Mouse (Mus musculus) gastrocnemius, postnatal 10 days (tissue): Measurements from ENCODE around the gene Fam53b. TPM values are rescaled to one million over a fixed set of nuclear protein-coding genes. Genes with fewer than 3 reads are reported as not detected.

Source experiments
- DNase-seq: peaks from one replicate; pipeline ENCODE4 v3.0.0; 2021; ENCODE audit warnings: mixed read lengths
- long read RNA-seq, 2 experiments: library from polyadenylated mRNA; stranded (forward); transcript quantifications; one replicate each; pipeline ENCODE4 v2.0.0; 2021
- total RNA-seq, 2 experiments: library from RNA; stranded (reverse); gene quantifications; 2 replicates each; pipeline ENCODE4 v1.2.3; 2021

The Fam53b gene
- total RNA-seq: 10 to 100 TPM; 34.5 to 43.6 TPM
- long read RNA-seq, experiment 1, full-length matches to known transcripts: 11 of 31 reads
- long read RNA-seq, experiment 1, partial matches to known transcripts: 0 of 31 reads
- long read RNA-seq, experiment 1, other reads (novel, unspliced or antisense): 20 of 31 reads
- long read RNA-seq, experiment 2, full-length matches to known transcripts: 7 of 20 reads
- long read RNA-seq, experiment 2, partial matches to known transcripts: 1 of 20 reads
- long read RNA-seq, experiment 2, other reads (novel, unspliced or antisense): 12 of 20 reads

GRCm38 (mm10) chr7:132813416-132814088, at the start of gene Fam53b:
Fam53b (minus strand) TSS chr7:132813886.
- DNase-seq: peak; percentile 77

- peak; percentile 84 for DNase-seq
Observed at GRCm38 (mm10) chr7:132859042-132859958, 45.6 kb upstream of the Fam53b start, which contains the start of gene Abraxas2. Abraxas2 (plus strand) TSS chr7:132859225.

- no peak for DNase-seq
Observed at GRCm38 (mm10) chr7:132858043-132858608, 44.4 kb upstream of the Fam53b start.

GRCm38 (mm10) chr7:132856083-132856482, 42.4 kb upstream of the Fam53b start:
- DNase-seq: no peak

- no peak for DNase-seq
Observed at GRCm38 (mm10) chr7:132853946-132854345, 40.3 kb upstream of the Fam53b start.

GRCm38 (mm10) chr7:132853361-132853760, 39.7 kb upstream of the Fam53b start:
- DNase-seq: no peak

- DNase-seq: peak; percentile 68
Observed at GRCm38 (mm10) chr7:132852173-132852844, 38.6 kb upstream of the Fam53b start, which contains the start of gene Eef1akmt2. Eef1akmt2 (minus strand) TSS chr7:132852673.

- no peak for DNase-seq
Observed at GRCm38 (mm10) chr7:132843152-132843551, 29.5 kb upstream of the Fam53b start.

- no peak for DNase-seq
Observed at GRCm38 (mm10) chr7:132842455-132842854, 28.8 kb upstream of the Fam53b start.

GRCm38 (mm10) chr7:132841287-132841686, 27.6 kb upstream of the Fam53b start:
- DNase-seq: no peak

- no peak for DNase-seq
Observed at GRCm38 (mm10) chr7:132830955-132831354, 17.3 kb upstream of the Fam53b start.

- no peak for DNase-seq
Observed at GRCm38 (mm10) chr7:132824346-132825022, 10.8 kb upstream of the Fam53b start.

GRCm38 (mm10) chr7:132823832-132824231, 10.1 kb upstream of the Fam53b start:
- DNase-seq: no peak

- no peak for DNase-seq
Observed at GRCm38 (mm10) chr7:132820692-132821091, 7.0 kb upstream of the Fam53b start.

- DNase-seq: no peak
Observed at GRCm38 (mm10) chr7:132817056-132817455, 3.4 kb upstream of the Fam53b start.

- DNase-seq: no peak
Observed at GRCm38 (mm10) chr7:132816528-132816927, 2.8 kb upstream of the Fam53b start.

GRCm38 (mm10) chr7:132815081-132815480, 1.4 kb upstream of the Fam53b start:
- no peak for DNase-seq

GRCm38 (mm10) chr7:132814089-132814450, 384 bp upstream of the Fam53b start:
- DNase-seq: no peak

- peak; percentile 62 for DNase-seq
Observed at GRCm38 (mm10) chr7:132812619-132813415, 869 bp downstream of the Fam53b start.
